Mouse (Mus musculus) small intestine, adult 2 months (tissue): Measurements from ENCODE around the gene Nup50.

Experiments used
- CTCF ChIP-seq: fragments of 200-500 bp; IDR thresholded peaks from 2 replicates; pipeline ENCODE4 v1.5.1; 2012; ENCODE audit warnings: low read depth, mild to moderate bottlenecking, control low read depth, inconsistent platforms, low read length, moderate library complexity, mixed read lengths; ENCODE audit not compliant: insufficient replicate concordance, insufficient read length; ENCODE audit errors: extremely low read depth
- POLR2A ChIP-seq: fragments of 200-500 bp; IDR thresholded peaks from 2 replicates; pipeline ENCODE4 v1.6.1; 2012; ENCODE audit warnings: low read depth, mild to moderate bottlenecking, control low read depth, inconsistent platforms, low read length, moderate library complexity

- TF ChIP-seq CTCF (no peak), POLR2A (no peak)
Observed at GRCm38 (mm10) chr15:84896664-84897063, 26.5 kb upstream of the Nup50 start.
